Mouse (Mus musculus): ENCODE data around the gene Cyp2j13. TPM values are rescaled to one million over a fixed set of nuclear protein-coding genes. Genes with fewer than 3 reads are reported as not detected.
"Not testable (repeated sequence)": the region's sequence is repeated elsewhere in the genome, so short reads cannot be mapped to it uniquely, and the experiment has no call there.

Cyp2j13 gene
- polyA plus RNA-seq (2017; shearing (Covaris generic)): not detected

DNA sequence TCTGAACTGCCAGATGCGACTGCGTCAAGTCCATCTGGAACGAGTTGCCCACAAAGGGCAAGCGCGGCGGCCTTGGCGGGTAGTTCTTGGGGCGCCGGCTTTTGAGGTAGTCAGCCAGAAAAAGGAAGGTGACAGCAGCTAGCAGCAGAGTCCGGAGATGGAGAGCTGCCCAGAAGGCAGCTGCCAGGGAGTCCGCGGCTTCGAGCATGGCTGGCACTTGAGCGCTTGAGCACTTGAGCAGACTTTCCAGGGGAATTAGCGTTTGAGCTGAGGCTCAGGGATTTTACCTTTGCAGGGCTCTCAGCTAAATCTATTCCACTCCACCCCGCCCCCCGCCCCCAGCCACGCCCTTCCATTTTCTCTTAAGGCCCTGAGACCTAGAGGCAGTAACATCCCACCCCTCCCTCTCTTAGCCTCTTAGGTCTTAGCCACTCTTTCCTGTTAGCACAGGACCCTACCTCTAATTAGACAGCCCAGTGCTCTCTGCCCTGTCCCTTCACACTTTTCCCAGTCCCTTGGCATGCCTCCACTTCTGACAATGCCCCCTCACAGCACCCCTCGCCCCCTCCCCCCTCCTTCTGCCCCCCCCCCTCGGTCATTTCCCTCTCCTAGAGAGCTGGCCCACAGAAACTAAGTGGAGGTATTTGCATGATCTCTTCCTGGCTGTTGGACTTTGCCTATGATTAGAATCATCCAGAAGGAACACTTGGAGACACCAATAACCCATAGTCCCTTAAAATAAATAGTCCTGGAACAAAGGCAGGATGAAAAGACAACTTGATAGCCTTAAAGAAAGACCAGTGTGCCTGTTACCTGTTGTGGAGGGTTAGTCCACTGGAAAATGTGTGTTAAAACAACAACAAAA is at the start of gene Cyp2j13:
Gene Cyp2j13 (minus strand): TSS at position 286 of the 865 bp plus-strand sequence.
- ATAC-seq: no peak

DNA sequence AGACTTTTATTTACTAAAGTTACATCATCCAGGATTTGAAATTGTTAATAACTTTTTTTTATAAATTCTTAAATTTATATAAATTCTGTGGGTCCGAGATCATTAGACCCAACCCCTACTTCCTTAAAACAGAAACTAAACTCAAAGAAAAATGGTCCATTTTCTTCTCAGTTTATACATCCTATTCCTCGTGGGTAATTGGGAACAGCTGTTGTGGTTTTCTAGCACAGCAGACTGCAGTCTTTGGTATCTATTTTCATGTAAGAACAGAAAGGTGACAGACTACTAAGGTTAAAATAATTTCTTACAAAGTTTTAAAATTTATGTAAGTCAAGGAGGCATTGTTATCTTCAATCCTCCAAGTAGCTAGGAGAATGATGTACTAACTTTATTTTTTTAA is 19.5 kb upstream of the Cyp2j13 start:
- ATAC-seq: no peak

DNA sequence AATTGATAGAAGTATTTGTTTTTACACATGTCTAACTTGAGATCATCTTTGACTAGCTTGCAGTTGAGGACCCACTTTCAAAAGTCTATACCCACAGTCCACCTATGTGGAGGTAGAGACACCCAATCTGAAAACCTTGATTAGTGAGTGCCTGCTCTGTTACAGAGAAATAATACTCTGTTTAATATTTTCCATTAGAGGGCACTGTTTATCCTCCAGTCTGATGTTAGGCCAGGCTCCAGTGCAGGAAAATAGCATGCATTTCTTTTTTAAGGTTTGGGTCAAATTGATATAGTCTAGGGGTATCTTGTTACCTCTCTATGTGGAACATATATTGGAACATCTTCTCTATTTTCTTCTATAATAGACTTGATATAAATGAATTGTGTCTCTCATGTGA is 14.5 kb upstream of the Cyp2j13 start:
- ATAC-seq: no peak

DNA sequence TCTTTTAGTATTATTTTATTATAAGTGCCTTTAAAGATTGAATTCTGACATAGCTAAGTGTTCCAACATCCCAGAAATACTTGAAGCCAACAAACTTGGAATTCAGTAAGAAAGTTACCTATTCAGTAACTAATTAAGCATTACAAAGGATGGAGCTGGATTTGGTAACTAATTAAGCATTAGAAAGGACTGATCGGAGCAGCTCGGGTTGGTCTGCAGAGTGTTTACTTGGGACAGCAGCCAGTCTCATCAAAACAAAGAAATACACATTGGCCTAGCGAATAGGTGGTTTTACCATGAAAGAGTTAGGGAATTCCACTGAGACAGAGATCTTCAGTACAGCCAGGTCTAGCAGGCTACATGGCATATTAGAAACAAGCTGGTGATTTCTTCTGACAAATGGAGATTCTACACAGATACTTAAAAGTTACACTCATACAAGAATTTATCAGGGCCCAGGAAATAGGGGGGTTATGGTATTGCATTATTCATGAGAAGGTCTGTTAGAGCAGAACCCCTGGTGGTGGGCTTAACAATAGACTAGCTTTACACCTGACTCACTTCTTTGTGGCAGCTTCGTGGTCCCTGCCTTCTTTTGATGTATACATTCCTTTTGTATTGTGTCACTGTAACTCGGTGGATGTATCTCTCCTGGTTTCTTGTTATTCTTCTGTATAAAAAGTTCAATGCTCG is 12.2 kb upstream of the Cyp2j13 start:
- ATAC-seq: not testable (repeated sequence)

DNA sequence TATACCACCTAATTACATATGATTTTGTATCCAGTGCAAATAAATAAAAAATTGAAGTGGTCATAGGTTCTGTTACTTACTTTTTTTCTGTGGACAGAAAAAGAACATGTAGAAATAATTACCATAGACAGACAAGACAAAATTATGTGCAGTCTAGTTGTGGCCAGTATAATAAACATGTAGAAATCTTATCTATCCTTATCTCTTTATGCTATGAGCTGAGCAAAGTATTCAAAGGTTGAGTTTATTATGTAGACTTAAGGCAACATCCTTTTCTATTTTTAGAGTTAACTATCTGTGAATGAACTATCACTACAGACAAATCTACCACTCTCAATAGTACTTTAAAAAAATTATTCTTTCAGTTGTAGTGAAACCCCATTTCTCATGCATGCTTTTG is 962 bp upstream of the Cyp2j13 start:
- ATAC-seq: no peak

DNA sequence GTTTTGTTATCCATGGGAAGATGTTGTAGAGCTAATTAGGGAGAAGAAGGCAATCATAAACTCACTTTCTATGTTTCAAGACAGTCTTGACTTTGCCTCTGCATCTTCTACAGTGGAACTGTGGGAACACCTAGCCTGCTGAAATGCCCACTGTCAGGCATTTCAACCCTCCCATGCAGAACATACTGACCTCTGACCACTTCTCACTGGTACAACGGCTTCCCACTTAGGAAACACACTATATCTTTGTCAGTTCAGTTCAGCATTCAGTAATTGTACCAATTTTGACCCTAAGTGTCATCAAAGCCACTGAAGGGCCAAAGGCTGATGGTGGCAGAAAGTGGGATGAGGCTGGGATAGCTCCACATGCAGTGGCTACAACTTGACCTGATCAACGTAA is 15.3 kb downstream of the Cyp2j13 start:
- ATAC-seq: no peak

DNA sequence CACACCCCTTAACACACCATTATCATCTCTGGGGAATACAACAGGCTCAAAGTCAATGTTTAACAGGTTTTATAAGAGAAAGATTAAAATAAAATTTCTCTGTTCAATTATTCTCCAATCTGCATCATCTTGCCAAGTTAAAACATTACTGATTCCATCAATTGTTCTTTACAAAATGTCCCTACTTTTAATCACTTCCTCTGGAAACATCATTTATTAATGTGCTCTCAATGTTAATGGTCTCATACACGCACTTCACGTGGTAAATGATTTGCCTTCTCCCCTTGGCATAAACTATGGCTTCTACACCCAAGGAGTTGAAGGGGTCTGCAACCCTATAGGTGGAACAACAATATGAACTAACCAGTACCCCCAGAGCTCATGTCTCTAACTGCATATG is 17.2 kb downstream of the Cyp2j13 start:
- no peak for ATAC-seq

DNA sequence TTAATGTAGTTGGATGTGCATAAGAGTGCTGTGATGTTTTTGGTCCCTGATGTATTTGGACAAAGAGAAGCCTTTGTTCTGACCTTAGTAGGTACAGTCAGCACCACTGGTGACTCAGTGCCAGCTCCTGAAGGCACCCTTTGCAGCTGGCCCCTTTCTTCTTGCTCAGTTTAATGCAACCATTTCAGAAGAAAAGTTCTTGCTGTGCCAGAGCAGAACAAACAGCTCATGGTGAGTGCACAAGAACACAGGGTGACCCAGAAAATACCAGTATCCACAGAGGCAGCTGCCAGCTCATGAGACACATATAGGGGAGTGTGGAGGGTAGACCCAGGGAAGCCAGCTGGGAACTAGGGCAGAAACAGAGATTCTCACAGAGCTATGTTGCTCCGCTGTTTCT is 48.9 kb downstream of the Cyp2j13 start:
- no peak for ATAC-seq

DNA sequence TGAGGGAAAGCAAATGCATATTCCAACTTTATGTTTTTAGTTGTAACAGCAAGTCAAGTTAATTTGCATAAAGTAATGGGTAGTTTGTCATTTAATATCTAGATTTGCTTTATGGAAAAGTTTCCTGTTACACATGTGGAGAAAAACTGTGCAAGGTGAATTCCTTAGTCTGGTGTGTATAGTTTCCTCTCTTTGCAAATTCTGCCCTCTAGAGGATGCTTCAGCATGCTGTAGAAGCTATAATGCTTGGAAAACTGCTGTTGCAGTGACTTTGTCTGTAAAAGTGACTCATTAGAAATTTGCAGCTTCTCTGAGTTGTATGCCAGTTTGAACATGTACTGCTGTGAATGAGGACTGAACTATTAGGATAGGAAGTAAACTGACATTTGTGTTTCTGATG is 54.5 kb downstream of the Cyp2j13 start:
- no peak for ATAC-seq

DNA sequence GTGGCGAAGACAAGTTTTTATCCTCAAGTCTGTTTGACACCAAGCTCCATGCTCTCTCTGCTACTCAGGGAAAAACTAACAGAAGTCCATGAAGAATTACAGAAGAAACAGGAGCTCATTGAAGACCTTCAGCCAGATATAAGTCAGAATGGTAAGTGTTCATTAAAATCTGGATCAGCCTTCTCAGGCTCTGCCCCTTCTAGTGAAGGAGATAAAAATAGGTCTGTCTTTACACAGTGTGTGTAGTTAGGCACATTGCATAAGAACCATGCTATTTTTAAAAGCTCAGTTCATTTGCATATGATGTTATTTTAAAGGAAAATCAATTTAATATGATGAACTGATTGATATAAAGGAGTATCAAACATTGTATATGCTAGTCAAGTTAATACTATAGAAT is 60.5 kb downstream of the Cyp2j13 start:
- no peak for ATAC-seq

DNA sequence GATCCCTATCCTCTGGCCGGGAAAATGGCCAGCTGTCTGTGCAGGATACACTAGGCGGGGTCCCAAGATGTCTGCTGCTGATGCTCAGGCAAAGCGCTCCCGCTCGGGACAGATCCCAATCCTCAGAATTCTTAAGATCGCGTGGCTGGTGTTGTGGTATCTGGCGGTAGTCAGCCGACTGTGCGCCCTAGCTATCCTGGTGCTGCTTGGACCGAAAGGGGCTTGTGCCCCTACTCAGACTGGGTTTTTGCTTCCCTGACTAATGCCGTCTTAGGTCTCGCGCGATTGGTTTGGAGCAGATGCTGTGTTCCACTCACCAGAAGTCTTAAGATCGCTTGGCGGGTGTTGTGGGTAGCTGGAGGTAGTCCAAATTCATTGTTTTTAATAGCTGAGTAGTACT is 95.1 kb downstream of the Cyp2j13 start:
- ATAC-seq: not testable (repeated sequence)

Other genes with a start within 250 kb of the Cyp2j13 start
- gene Hook1, start 110.3 kb downstream of the Cyp2j13 start, polyA plus RNA-seq (2017; shearing (Covaris generic)): 10 to 100 TPM in 1 of 3 experiments, 1 to 10 TPM in 2; 6.3 to 10.2 (median 8.2) TPM
- gene Cyp2j12, start 63.6 kb upstream of the Cyp2j13 start, polyA plus RNA-seq (2017; shearing (Covaris generic)): not detected
- not detected for gene Cyp2j7, start 159.1 kb upstream of the Cyp2j13 start, polyA plus RNA-seq (2017; shearing (Covaris generic))